Mouse (Mus musculus) spleen, adult 12 weeks (tissue): ENCODE data around the gene Ehbp1l1.
A peak's percentile ranks its signal among the peaks of the same experiment; 100 is the strongest.

Experiments
- DNase-seq: peaks from one replicate; pipeline ENCODE4 v3.0.0; 2022; ENCODE audit warnings: low spot score

Gene Ehbp1l1

GRCm38 (mm10) chr19:5668372-5668771 lies 57.7 kb downstream of the Ehbp1l1 start:
- DNase-seq, result no peak

GRCm38 (mm10) chr19:5666386-5666785 lies 59.7 kb downstream of the Ehbp1l1 start:
- DNase-seq, result no peak

DNA sequence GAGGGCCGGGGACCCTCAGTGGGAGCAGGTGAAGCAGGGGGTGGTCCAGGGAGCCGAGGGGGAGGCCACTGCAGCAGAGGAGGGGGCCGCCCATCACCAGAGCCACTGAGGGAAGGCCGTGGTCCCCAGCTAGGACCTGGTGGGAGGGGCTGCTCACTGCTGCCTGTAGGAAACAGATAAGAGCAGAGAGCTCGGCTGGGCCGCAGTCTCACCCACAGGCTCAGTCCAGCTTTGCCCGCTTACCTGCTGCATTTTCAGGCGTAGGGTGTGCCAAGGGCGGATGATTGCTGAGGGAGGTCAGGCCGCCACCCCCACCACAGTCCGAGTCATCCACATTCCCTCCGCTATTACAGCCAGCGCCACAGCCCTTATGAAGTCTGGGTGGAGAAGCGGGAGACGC lies 60.7 kb downstream of the Ehbp1l1 start:
- DNase-seq, result peak; percentile 73

- DNase-seq, result no peak
These were observed 61.4 kb downstream of the Ehbp1l1 start for GRCm38 (mm10) chr19:5664669-5665257.

DNA sequence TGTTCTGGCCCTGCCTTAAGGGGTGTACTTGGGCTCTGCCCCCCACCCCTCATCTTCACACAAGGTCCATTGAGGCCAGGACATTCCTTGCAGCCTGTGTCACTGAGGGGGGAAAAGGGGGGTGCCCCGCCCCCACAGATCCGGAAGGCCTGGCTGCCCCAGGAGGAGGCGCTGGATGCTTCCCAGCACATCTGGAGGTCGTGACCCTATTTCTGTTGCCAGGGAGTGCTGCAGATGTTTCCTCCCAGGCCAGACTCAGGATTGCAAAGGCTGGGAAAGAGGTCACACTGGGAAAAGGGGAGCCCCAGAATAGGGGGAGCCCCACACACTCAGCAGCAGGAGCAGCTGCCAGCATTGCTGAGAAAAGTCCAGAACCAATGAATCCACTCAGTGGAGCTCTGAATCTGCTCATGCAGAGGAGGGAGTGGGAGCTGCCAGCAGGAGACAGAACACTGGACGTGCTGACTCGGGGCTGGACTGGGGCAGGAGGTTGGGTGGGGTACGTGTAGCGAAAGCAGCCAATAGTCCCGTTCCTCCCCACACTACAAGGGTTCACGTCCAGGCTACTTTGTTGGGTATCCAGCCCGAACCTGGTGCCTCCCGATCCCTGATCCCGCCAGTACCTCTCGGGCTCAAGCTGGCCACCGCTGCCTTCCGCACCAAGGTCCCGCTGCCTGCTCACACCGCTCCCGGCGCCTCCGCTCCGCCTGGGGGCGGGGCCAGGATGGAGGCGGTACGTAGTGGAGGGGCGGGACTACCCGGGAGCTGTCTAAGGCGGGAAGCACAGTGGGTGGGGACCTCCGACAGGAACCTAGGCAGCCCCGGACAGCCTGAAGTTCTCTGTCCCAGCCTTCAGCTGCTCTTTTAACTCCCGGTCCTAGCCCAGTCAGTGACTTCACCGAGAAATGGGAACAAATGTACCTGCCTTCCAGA lies 62.9 kb downstream of the Ehbp1l1 start, which contains the start of gene Sipa1:
TSS of gene Sipa1 (minus strand) at position 727 of the 933 bp plus-strand sequence.
- DNase-seq, result peak; percentile 98

GRCm38 (mm10) chr19:5662310-5662709 lies 63.8 kb downstream of the Ehbp1l1 start:
- peak; percentile 40 for DNase-seq

- peak; percentile 33 for DNase-seq
These were observed 65.0 kb downstream of the Ehbp1l1 start for GRCm38 (mm10) chr19:5660942-5661751.
